In the genomic region with DNA sequence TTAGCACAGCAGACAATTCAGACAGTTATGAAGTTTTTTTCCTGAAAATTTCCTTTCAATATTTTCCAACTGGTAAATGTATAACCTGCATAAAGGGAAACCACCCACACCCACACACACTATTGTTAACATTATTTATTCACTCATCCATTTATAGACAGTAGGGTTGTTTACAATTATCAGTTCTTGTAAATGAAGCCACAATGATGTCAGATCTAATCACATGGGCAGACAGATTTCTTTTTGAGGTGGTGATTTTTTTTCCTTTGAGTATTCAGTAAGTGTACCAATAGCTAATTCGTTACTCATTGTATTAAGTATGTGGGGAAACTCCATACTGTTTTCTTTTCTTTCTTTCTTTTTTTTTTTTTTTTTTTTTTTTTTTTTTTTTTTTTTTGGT, we compare ENCODE assay signal across 19 mouse cellular contexts.
"Had no signal": no experiment of that assay in that cellular context is flagged by ENCODE, and none has a peak within 500 bp of the region (broad histone marks: within the 10 kb centered on the region; RNA-seq: fewer than 3 reads in every experiment).

No protein-coding gene starts in this region.

- ATAC-seq: hindbrain, embryonic 16.5 days; hindbrain, postnatal 0 days; intestine, embryonic 15.5 days; intestine, embryonic 16.5 days; intestine, postnatal 0 days had no signal

- DNase-seq: heart, postnatal 10 days; heart, postnatal 14 days; heart, postnatal 36 days; heart, postnatal 4 days; kidney, adult 11 months; kidney, adult 18-20 months; kidney, adult 2 months; kidney, adult 8-10 months; kidney, adult 9 months; kidney, postnatal 10 days; kidney, postnatal 25 days; kidney, postnatal 36 days; kidney, postnatal 4 days; layer of hippocampus, postnatal 36 days had no signal
